Mouse (Mus musculus) thymus, adult 2 months (tissue): Measurements from ENCODE around the gene Sepsecs.
A peak's percentile ranks its signal among the peaks of the same experiment; 100 is the strongest.

ENCODE experiments used
- CTCF ChIP-seq: fragments of 200-500 bp; IDR thresholded peaks from 2 replicates; pipeline ENCODE4 v1.5.1; 2012; ENCODE audit warnings: mild to moderate bottlenecking, control low read depth, low read length, moderate library complexity, borderline replicate concordance; ENCODE audit not compliant: control insufficient read depth, poor library complexity, insufficient read depth; ENCODE audit errors: extremely low read depth
- POLR2A ChIP-seq: fragments of 200-500 bp; IDR thresholded peaks from 2 replicates; pipeline ENCODE4 v1.6.1; 2012; ENCODE audit warnings: mild to moderate bottlenecking, low read length, control low read depth, moderate library complexity; ENCODE audit not compliant: control insufficient read depth, poor library complexity, insufficient read depth; ENCODE audit errors: extremely low read depth

GRCm38 (mm10) chr5:52634017-52634416, 35.5 kb downstream of the Sepsecs start:
- TF ChIP-seq POLR2A (no peak), CTCF (peak; percentile 82; the same call in 1 of the 2 replicates)
